Mouse (Mus musculus) bone marrow macrophage, adult 2 months (primary cell): Measurements from ENCODE around the gene Nop2.

Source experiments
- CTCF ChIP-seq: IDR thresholded peaks from 2 replicates; pipeline ENCODE4 v1.5.1; 2012; ENCODE audit warnings: low read depth, mild to moderate bottlenecking, low read length, moderate library complexity
- POLR2A ChIP-seq: IDR thresholded peaks from 2 replicates; pipeline ENCODE4 v1.6.1; 2012; ENCODE audit warnings: mild to moderate bottlenecking, low read depth, low read length, borderline replicate concordance

- TF ChIP-seq POLR2A: no peak
- no peak for TF ChIP-seq CTCF
These were observed 33.8 kb upstream of the Nop2 start for GRCm38 (mm10) chr6:125097951-125098350.
